Mouse (Mus musculus) hindbrain, embryonic 16.5 days (tissue): Measurements from ENCODE around the gene Arid5b. TPM values are rescaled to one million over a fixed set of nuclear protein-coding genes. Genes with fewer than 3 reads are reported as not detected.

ENCODE experiments used
- ATAC-seq: fragments of 200-750 bp; cut with Nextera tagmentation; 2 replicates; pipeline ENCODE4 v1.8.0; 2017; ENCODE audit warnings: moderate TSS enrichment, moderate library complexity
- H3K27ac ChIP-seq: fragments of 300-500 bp; sonication (generic); 2 replicates; pipeline ENCODE4 v1.5.1; 2014; ENCODE audit warnings: low read depth, mild to moderate bottlenecking, control low read depth, low read length, moderate library complexity
- H3K27me3 ChIP-seq: fragments of 300-500 bp; sonication (generic); replicated peaks from 2 replicates; pipeline ENCODE4 v1.6.1; 2014; ENCODE audit warnings: low read length; ENCODE audit not compliant: control insufficient read depth, insufficient read depth
- H3K36me3 ChIP-seq: fragments of 300-500 bp; sonication (generic); 2 replicates; pipeline ENCODE4 v1.6.1; 2014; ENCODE audit warnings: mild to moderate bottlenecking, low read length, moderate library complexity, mixed read lengths; ENCODE audit not compliant: control insufficient read depth, insufficient read depth
- H3K4me1 ChIP-seq: fragments of 300-500 bp; sonication (generic); 2 replicates; pipeline ENCODE4 v1.6.1; 2014; ENCODE audit warnings: low read depth, low read length; ENCODE audit not compliant: control insufficient read depth, insufficient read depth
- H3K4me2 ChIP-seq: fragments of 300-500 bp; sonication (generic); 2 replicates; pipeline ENCODE4 v1.6.1; 2014; ENCODE audit warnings: mild to moderate bottlenecking, low read length, control low read depth, moderate library complexity
- H3K4me3 ChIP-seq: fragments of 300-500 bp; sonication (generic); 2 replicates; pipeline ENCODE4 v1.5.1; 2014; ENCODE audit warnings: mild to moderate bottlenecking, low read length, control low read depth, moderate library complexity
- H3K9ac ChIP-seq: fragments of 300-500 bp; sonication (generic); 2 replicates; pipeline ENCODE4 v1.6.1; 2014; ENCODE audit warnings: low read depth, mild to moderate bottlenecking, control low read depth, low read length, moderate library complexity
- H3K9me3 ChIP-seq: fragments of 300-500 bp; sonication (generic); 2 replicates; pipeline ENCODE4 v1.6.1; 2014; ENCODE audit warnings: mild to moderate bottlenecking, low read length, moderate library complexity; ENCODE audit not compliant: control insufficient read depth
- WGBS: fragments of 180-500 bp; shearing (Covaris S2); extraction: QIAGEN DNeasy Blood & Tissue Kit; methylation state at CpG from one replicate; pipeline ENCODE4 v1.1.7; 2014; 5-methylcytosine and 5-hydroxymethylcytosine counted together
- polyA plus RNA-seq: library from polyadenylated mRNA; unstranded; fragments of >200 nt; fragmentation: Nextera tagmentation; extraction: Ambion mirVana; gene quantifications from 2 replicates; pipeline ENCODE4 v1.2.1, GENCODE M21; 2015

Arid5b gene
- polyA plus RNA-seq, 1 experiment from 2014 or later = 16.6 TPM

DNA sequence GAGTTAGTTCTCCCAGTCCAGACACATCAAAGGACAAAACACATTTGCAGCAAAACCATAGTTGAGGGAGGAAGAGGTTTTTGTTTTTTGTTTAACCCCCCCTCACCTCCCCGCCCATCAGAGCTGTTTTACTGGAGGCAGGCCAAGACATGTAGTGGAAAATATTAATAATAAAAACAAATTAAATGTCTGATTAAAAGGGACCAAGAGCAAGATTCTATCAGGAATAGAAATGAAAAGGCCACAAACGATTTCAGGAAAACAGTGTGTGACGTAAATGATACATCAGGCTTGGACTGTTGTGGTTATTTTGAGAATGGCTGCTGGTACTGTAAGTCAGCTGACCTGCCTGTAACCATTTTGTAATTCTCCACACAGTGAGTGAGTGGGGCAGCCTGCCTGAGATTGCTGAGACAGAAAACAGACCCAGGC lies 85.7 kb downstream of the Arid5b start:
- no peak overlapping the region for H3K4me2 ChIP-seq
- 0 out of 2 replicates have a peak, but pooled peaks have one; percentile 73 for ATAC-seq
- no peaks in the 10 kb centered on the region for H3K9me3 ChIP-seq
- WGBS = 23% methylated on average over 3 of the region's 3 CpGs
- no peaks in the 10 kb centered on the region for H3K27me3 ChIP-seq
- no peaks in the 10 kb centered on the region for H3K36me3 ChIP-seq
- H3K4me1 ChIP-seq = peaks cover 14% of the 10 kb centered on the region
- no peak overlapping the region for H3K9ac ChIP-seq
- H3K4me3 ChIP-seq = no peak overlapping the region
- H3K27ac ChIP-seq = 0 out of 2 replicates have a peak overlapping the region, but pooled peaks have one; percentile 29

DNA sequence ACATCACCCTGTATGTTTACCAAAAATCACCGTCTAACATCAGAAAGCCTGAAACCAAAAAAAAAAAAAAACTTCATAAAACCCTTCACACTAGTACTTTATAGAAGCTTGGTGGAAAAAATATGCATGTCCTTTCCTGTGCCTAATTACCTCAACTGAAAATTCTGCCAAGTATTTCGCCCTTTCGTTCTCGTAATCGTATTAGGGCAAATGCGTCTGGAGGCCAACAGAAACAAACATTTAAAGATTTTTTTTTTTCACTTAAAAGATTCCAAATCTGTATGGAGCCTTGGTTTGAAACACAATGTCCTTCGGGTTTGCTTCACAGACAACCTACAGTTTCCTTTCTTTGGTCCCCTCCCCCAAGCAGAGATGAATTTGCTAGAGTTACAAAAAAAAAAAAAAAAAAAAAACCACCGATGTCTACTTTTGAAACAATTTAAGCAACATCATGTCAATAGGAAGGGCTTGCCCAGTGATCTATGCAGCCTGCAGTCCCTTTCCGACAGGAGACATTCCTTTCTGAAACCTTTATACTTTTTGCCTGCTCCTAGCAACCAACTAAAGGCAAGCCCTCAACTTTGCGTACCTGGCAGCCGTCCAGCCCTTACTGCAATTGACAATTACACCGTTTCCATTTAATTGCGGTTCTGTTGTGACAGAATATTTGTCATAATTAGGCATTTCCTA lies 86.7 kb downstream of the Arid5b start:
- Histone ChIP-seq H3K4me1 (peaks cover 14% of the 10 kb centered on the region), H3K9ac (no peak overlapping the region), H3K27me3 (no peaks in the 10 kb centered on the region), H3K27ac (0 out of 2 replicates have a peak overlapping the region, but pooled peaks have one; percentile 54), H3K9me3 (no peaks in the 10 kb centered on the region), H3K36me3 (no peaks in the 10 kb centered on the region), H3K4me2 (peak overlapping the region; percentile 50), H3K4me3 (peak overlapping the region; percentile 5; the same call in 1 of the 2 replicates)
- WGBS = 12% methylated on average over 13 of the region's 13 CpGs
- no peak for ATAC-seq

DNA sequence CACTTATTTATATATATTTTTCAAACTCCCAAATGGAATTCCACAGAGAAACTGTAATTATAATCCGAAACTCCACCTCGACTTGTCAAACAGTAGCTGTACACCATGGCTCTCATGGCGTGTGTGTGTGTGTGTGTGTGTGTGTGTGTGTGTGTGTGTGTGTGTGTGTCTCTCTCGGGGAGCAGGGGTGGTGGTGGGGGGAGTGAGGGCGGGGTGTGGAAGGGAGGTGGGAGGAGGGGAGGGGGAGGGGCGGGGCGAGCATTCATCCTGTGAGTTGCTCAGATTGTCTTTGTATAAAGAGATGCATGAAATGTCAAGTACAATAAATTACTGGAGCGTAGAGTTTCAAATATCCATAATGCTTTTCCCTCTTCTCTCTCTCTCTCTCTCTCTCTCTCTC lies 87.4 kb downstream of the Arid5b start:
- Histone ChIP-seq H3K9ac (no peak overlapping the region), H3K9me3 (no peaks in the 10 kb centered on the region), H3K4me1 (peaks cover 14% of the 10 kb centered on the region), H3K27me3 (no peaks in the 10 kb centered on the region), H3K36me3 (no peaks in the 10 kb centered on the region), H3K27ac (no peak overlapping the region), H3K4me3 (no peak overlapping the region), H3K4me2 (peak overlapping the region; percentile 50)
- peak; percentile 48; the same call in 1 of the 2 replicates for ATAC-seq
- 19% methylated on average over 8 of the region's 8 CpGs for WGBS

DNA sequence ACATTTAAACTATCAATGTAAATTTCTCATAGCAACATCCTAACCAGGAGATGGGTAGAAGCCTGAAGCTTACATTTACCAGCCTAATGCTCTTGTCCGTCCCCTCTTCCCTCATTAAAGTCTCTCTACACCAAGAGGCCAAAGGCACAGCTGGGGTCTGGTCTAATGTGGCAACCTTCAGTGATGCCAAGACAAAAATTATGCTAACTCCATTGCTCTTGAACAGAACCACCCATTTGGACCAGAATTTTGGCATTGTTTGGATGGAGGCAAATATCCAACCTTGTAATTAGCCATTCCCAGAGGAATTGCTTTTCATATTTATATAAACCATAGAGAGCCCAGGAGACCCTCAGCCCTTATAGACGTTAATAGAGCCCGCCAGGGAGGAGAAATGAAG lies 88.7 kb downstream of the Arid5b start:
- H3K4me1 ChIP-seq = peaks cover 14% of the 10 kb centered on the region
- H3K9ac ChIP-seq = no peak overlapping the region
- H3K27ac ChIP-seq = no peak overlapping the region
- ATAC-seq = no peak
- H3K9me3 ChIP-seq = no peaks in the 10 kb centered on the region
- whole genome bisulfite sequencing = 53% methylated on average over 3 of the region's 3 CpGs
- no peak overlapping the region for H3K4me2 ChIP-seq
- H3K27me3 ChIP-seq = no peaks in the 10 kb centered on the region
- H3K36me3 ChIP-seq = 0 out of 2 replicates have a peak, but pooled peaks cover 3% of the 10 kb centered on the region
- no peak overlapping the region for H3K4me3 ChIP-seq

DNA sequence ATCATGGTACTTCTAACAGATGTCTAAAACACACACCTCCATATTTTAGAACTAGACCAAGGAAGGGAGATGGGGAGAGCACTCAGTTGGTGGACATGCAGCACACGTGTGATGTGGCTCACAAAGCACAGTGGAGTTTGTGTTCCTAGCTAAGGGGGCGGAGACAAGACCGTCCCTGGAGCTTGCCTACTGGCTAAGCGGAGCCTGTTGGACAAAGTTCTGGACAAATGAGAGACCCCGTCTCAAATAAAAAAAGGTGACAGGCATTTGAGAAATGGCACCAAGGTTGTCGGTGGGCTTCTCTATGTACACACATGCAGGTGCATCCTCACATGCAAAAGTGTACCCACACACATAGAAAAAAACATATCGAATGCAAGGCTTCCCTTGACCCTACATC lies 95.4 kb downstream of the Arid5b start:
- Histone ChIP-seq H3K4me3 (no peak overlapping the region), H3K9me3 (no peaks in the 10 kb centered on the region), H3K9ac (no peak overlapping the region), H3K27ac (no peak overlapping the region), H3K36me3 (0 out of 2 replicates have a peak, but pooled peaks cover 3% of the 10 kb centered on the region), H3K4me1 (no peaks in the 10 kb centered on the region), H3K27me3 (no peaks in the 10 kb centered on the region), H3K4me2 (no peak overlapping the region)
- WGBS = 91% methylated on average over 7 of the region's 7 CpGs
- ATAC-seq = no peak

DNA sequence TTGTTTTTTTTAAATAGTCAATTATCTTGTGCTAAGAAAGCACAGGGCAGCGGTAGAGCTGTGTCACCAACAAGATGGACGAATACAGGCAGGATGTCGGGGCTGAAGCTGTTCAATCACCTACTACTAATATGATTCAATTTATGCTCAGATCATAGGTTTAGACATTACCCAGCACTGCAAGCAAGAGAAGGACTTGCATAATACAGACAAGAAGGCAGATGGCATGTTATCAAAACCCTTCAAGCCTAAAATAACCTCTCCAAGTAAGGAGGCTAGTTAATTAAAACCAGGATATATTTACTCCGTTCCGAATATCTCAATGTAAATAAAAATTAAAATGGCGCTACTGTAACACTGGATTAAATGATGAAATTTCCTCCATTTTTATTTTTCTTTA lies 96.3 kb downstream of the Arid5b start:
- Histone ChIP-seq H3K9me3 (no peaks in the 10 kb centered on the region), H3K27me3 (no peaks in the 10 kb centered on the region), H3K4me1 (no peaks in the 10 kb centered on the region), H3K36me3 (0 out of 2 replicates have a peak, but pooled peaks cover 3% of the 10 kb centered on the region), H3K4me3 (no peak overlapping the region), H3K9ac (no peak overlapping the region), H3K4me2 (no peak overlapping the region), H3K27ac (no peak overlapping the region)
- 62% methylated on average over 6 of the region's 6 CpGs for WGBS
- no peak for ATAC-seq

DNA sequence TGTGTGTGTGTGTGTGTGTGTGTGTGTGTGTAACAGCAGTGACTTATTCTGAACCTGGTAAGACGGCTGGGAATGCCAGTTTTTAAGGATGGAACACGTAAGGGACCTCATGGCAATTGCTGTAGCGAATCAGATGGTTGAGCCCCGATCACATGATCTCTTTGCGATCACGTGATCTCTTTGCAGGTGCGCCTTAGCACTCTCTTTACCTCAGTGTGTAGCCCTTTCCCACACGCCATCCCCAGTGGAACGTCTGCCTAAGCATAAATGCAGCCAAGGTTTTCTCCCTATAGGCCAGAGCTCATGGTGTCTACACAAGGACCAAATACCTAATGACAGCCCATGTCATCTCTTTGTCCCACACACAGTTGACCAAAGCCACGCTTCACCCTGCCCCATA lies 97.4 kb downstream of the Arid5b start:
- no peak for ATAC-seq
- 95% methylated on average over 10 of the region's 10 CpGs for whole genome bisulfite sequencing
- 0 out of 2 replicates have a peak, but pooled peaks cover 3% of the 10 kb centered on the region for H3K36me3 ChIP-seq
- no peak overlapping the region for H3K27ac ChIP-seq
- H3K9ac ChIP-seq = no peak overlapping the region
- no peak overlapping the region for H3K4me2 ChIP-seq
- no peaks in the 10 kb centered on the region for H3K9me3 ChIP-seq
- H3K27me3 ChIP-seq = no peaks in the 10 kb centered on the region
- H3K4me1 ChIP-seq = no peaks in the 10 kb centered on the region
- no peak overlapping the region for H3K4me3 ChIP-seq

DNA sequence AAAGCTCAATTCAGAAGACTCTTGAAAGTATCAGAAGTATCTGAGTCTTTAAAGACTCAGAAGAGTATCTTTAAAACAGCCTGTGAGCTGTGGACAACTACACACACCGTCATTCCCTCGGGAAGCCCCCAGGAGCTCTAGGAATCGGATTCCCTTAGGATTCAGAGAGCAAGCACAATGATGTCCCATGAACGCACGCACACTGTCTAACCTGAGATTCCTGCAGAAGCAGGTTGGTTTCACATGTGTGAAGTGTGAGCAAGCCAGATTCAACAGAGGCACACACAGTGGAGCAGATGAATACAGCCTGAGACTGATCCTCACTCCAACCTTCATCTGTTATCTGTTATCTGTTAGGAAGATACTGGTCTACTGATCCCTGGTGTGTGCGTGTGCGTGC lies 97.8 kb downstream of the Arid5b start:
- Histone ChIP-seq H3K4me2 (no peak overlapping the region), H3K4me3 (no peak overlapping the region), H3K4me1 (no peaks in the 10 kb centered on the region), H3K27me3 (no peaks in the 10 kb centered on the region), H3K27ac (no peak overlapping the region), H3K9ac (no peak overlapping the region), H3K36me3 (0 out of 2 replicates have a peak, but pooled peaks cover 1% of the 10 kb centered on the region), H3K9me3 (no peaks in the 10 kb centered on the region)
- no peak; the same call in 1 of the 2 replicates for ATAC-seq
- 93% methylated on average over 7 of the region's 7 CpGs for WGBS

DNA sequence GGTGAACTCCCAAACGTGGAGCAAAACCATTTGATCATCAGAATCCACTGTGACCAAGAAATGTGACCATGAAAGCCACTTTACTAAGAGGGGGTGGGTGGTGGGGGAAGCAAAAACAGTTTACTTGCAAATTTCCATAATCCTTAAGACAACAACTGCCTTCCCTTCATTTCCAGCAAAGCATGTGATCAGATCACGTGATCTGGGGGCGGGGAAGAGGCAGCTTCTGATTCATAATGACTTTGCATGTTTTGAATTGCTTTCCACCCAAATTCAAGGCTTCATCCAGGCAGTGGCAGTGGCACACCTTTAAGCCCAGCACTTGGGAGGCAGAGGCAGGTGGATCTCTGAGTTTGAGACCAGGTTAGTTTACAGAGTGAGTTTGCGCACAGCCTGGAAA lies 98.4 kb downstream of the Arid5b start:
- Histone ChIP-seq H3K4me1 (no peaks in the 10 kb centered on the region), H3K9ac (no peak overlapping the region), H3K36me3 (no peaks in the 10 kb centered on the region), H3K27ac (no peak overlapping the region), H3K9me3 (no peaks in the 10 kb centered on the region), H3K4me3 (no peak overlapping the region), H3K27me3 (no peaks in the 10 kb centered on the region), H3K4me2 (no peak overlapping the region)
- ATAC-seq = no peak
- WGBS = 76% methylated on average over 4 of the region's 4 CpGs
